Mouse (Mus musculus) frontal cortex, postnatal 36 days (tissue): Measurements from ENCODE around the gene Pcx.
"Not testable (repeated sequence)": the region's sequence is repeated elsewhere in the genome, so short reads cannot be mapped to it uniquely, and the experiment has no call there.

ENCODE experiments used
- DNase-seq, 2 experiments: peaks; one replicate each; pipeline ENCODE4 v3.0.0; 2022; ENCODE audit warnings: low spot score in 2 of 2

Pcx gene

DNA sequence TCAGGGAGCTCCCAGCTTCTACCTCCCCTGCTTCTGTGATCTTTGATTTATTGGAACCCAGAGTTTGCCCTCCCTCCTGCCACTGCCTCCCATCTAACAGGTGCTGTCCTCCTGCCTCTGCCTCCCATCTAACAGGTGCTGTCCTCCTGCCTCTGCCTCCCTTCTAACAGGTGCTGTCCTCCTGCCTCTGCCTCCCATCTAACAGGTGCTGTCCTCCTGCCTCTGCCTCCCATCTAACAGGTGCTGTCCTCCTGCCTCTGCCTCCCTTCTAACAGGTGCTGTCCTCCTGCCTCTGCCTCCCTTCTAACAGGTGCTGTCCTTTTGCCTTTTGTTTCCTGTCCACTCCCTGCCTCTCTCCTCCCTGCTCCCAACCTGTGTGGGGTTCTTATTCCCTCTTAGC lies 76.5 kb downstream of the Pcx start:
- not testable (repeated sequence) for DNase-seq

DNA sequence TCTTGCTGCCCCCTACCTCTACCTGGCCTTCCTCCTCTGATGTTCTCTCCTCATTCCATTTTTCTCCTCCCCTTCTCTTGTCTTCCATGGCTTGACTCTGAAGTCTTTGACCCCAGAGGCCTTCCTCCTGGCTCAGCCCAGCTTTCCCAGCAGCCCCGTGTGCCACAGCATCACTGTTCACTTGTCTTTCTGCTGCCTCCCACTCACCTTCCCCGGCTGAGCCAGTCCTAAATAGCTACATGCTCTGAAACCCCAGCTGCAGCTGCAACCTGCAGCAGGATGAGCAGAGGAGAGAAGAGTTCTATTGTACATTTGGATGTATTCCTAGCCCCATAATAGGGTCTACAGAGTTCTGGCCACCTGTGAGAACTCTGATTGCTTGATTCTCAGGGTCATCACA lies 77.2 kb downstream of the Pcx start:
- peak; percentile 41 to 60 for DNase-seq

GRCm38 (mm10) chr19:4588430-4588829 lies 78.2 kb downstream of the Pcx start:
- DNase-seq: no peak

DNA sequence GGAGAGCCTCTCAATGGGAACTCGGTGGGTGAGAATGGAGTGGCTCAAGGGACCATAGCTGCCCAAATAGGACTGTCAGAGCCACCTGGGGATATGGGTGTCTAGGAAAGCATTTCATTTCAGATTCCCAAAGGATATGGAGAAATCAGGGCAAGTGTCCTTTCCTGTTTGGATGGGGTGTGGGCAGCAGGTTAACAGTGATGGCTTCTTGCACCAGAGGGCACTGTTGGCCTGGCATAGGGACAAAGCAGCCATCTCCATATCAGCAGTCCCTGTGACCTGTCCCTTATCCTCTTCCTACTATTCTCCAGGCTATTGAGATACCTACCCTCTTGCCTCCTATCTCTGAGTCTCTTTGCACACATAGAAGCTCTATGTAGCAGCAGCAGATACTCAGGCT lies 78.8 kb downstream of the Pcx start:
- no peak for DNase-seq

GRCm38 (mm10) chr19:4590025-4590424 lies 79.8 kb downstream of the Pcx start:
- DNase-seq: no peak

- no peak for DNase-seq
Observed at GRCm38 (mm10) chr19:4593792-4594522, 83.7 kb downstream of the Pcx start.

DNA sequence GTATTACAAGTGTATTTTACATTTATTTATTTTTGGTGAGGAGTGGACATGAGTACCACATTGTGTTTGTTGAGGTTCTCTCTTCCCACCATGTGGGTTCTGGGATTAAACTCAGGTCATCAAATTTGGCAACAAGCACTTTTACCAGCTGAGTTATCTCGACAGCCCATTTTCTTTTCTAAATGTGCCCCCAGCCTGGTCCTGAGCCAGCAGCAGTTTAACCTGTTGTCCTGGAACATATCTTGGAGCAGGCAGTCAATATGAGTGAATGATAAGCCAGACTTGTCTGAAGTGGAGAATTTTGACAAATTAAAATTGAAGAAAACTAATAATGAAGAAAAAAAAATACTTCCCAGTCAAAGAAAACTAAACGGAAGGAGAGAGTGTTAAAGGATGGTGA lies 85.8 kb downstream of the Pcx start:
- no peak for DNase-seq

GRCm38 (mm10) chr19:4602459-4602858 lies 92.2 kb downstream of the Pcx start:
- no peak for DNase-seq

DNA sequence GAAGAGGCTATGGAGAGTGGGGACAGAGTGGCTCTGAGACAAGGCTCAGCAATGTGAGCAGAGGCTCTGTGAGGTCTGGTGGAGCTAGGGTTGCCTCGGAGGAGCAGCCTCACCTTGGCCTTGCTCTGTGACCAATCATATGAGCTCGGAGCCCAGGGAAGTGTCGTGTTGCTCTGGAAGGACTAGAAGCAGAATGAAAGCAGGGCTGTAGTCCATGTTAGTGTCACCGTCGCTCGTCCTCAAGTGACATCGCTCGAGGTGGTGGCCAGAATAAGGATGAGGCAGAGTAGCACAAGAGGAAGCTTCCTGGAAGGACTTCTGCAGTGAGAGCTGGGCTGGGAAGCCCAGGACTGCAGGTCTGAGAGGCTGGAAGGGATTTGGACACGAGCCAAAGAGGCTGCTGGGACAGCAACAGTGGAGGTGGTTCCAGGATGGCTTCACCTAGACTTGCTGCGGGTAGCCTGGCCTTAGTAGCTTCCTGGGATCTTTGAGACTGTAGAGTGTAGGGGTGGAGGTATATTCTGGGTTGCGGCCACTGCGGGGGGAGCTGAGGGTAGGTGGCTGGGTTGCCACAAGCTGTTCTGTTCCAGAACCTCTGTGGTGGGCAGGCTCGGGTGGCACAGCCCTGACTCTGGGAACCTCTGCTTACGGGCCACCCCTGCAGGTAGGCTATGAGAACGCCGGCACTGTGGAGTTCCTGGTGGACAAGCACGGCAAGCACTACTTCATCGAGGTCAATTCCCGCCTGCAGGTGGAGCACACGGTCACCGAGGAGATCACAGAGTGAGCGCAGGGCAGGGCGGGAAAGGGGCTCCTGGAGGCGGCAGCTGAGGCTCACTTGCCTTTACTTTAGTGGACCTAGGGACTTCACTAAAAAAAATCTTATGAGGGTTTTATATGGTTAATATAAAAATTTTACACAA lies 93.8 kb downstream of the Pcx start:
- DNase-seq: no peak

GRCm38 (mm10) chr19:4605654-4606053 lies 95.4 kb downstream of the Pcx start:
- DNase-seq: no peak

- DNase-seq: no peak
Observed at GRCm38 (mm10) chr19:4607406-4607805, 97.1 kb downstream of the Pcx start.

DNA sequence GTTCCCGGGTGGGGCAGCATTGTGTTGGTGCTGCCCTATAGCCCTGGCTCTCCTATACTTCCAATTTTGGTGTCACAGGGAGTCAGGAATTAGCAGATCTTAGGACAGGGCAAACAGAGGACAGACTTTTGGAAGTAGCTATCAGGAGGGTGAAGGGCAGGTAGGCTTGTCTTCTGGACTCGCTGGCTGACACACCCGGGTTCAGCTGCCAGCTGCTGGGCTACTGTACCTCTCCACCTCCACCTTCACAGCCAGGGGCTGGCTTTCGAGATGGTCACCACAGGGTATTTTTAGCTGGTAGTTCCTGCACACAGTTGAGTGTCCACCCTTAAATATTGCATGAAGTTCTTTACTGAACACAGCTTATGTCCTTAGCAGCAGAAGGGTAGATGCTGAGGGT lies 98.2 kb downstream of the Pcx start:
- DNase-seq: no peak

DNA sequence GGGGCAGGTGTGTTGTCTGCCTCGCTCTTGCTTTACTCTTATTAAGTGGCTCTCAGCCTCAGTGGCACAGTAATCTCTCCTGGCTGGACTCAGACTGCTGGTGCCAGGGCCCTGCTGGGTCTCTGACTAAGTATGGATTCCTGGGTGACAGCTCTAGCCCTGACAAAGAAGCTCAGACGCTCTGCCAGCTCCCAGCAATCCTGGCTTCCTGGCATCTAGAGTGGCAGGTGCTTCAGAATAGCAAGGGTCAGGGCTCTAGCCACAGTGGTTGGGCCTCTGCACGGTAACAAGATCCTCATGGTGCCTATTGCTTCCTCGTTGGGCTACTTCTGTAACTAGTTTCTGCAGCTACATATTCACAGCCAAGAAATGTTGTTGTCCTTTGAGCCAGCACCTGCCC lies 99.8 kb downstream of the Pcx start:
- DNase-seq: no peak

GRCm38 (mm10) chr19:4612181-4612961 lies 102.1 kb downstream of the Pcx start:
- DNase-seq: no peak

DNA sequence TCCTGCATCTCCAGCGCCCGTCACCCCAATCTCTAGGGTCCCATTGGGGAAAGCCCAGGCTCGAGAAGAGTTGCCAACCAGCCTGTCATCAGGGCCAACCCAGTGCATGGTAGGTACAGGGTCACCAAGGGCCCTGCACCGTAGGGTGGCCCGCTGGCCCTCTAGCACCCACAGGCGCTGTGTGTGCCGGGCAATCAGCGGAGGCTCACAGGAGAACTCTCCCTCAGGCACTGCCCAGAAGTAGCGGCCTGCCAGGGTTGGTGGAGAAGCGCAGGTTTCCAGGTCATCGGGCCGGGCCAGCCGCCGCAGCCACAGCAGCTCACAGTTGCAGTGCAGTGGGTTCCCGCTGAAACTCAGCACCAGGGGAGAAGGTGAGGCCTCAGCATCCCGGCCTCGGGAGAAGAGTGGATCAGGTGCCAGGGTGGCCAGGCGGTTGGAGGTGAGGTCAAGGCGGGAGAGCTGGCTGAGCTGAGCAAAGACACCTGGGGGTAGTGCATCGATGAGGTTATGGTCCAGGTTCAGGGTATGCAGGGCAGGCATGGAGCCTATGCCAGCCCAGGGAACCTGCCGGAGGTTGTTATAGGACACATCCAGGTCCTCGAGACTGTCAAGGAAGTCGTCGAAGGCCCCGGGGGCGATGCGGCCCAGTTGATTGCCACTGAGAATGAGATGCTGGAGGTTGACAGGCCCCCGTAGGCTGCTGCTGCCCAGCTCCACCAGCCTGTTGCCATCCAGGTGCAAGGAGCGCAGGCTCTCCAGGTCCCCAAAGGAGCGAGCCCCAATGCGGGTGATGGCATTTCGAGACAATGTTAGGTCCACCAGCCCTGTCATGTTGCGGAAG lies 103.4 kb downstream of the Pcx start:
- DNase-seq: no peak

- DNase-seq: no peak
Observed at GRCm38 (mm10) chr19:4614305-4615150, 104.3 kb downstream of the Pcx start.

GRCm38 (mm10) chr19:4615151-4616093 lies 105.2 kb downstream of the Pcx start, which contains the start of gene Lrfn4:
TSS of gene Lrfn4 (minus strand) at chr19:4615667.
- peak; percentile 89 to 92 for DNase-seq

DNA sequence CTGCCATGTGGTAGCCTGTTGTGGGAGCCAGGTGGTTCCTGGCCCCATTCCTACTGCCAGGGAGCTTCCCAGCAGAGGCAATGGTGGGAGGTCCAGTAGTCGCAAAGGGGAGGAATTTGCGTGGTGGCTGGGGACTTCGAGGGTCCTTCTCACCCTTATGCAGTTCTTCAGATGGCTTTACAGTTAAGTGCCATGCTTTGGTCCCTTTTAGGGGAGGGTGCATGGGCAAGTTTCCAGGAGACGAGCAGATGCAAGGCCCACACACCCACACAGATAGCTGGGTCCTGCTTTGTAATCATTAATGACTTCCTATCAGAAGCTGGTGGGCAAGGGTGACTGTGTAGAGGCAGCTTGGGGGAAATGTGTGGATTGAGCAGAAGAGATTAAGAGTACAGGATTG lies 106.3 kb downstream of the Pcx start:
- DNase-seq: no peak

- DNase-seq: no peak
Observed at GRCm38 (mm10) chr19:4618183-4618582, 107.9 kb downstream of the Pcx start.
